Mouse (Mus musculus) gastrocnemius, postnatal 10 days (tissue): ENCODE measurements around the gene Ddx5. TPM values are rescaled to one million over a fixed set of nuclear protein-coding genes. Genes with fewer than 3 reads are reported as not detected.
A peak's percentile ranks its signal among the peaks of the same experiment; 100 is the strongest.
"Not testable (repeated sequence)": the region's sequence is repeated elsewhere in the genome, so short reads cannot be mapped to it uniquely, and the experiment has no call there.

Experiments
- DNase-seq: peaks from one replicate; pipeline ENCODE4 v3.0.0; 2021; ENCODE audit warnings: mixed read lengths
- total RNA-seq, 2 experiments: library from RNA; stranded (reverse); gene quantifications; 2 replicates each; pipeline ENCODE4 v1.2.3; 2021

Ddx5 gene
- total RNA-seq, 2 experiments from 2014 or later = 281 to 345 TPM

DNA sequence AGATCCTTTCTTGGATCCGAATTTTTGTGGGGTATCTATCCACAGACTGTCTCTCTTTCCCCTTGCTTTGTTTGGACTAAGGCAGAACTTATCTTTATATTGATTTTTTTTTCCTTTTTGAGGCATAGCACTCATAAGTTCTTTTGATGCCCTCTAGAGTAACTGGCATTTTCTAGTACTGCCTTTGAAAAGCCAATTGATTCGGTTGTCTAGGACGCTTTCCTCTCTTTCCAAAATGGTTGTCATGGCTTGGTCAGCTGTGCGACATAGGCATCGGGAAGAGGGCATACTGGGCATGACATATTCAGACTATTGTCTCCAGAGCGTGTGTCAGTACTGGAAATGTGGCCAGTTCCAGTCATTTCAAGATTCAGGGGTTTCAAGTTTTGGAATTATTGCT, 664 bp upstream of the Ddx5 start:
- no peak for DNase-seq

DNA sequence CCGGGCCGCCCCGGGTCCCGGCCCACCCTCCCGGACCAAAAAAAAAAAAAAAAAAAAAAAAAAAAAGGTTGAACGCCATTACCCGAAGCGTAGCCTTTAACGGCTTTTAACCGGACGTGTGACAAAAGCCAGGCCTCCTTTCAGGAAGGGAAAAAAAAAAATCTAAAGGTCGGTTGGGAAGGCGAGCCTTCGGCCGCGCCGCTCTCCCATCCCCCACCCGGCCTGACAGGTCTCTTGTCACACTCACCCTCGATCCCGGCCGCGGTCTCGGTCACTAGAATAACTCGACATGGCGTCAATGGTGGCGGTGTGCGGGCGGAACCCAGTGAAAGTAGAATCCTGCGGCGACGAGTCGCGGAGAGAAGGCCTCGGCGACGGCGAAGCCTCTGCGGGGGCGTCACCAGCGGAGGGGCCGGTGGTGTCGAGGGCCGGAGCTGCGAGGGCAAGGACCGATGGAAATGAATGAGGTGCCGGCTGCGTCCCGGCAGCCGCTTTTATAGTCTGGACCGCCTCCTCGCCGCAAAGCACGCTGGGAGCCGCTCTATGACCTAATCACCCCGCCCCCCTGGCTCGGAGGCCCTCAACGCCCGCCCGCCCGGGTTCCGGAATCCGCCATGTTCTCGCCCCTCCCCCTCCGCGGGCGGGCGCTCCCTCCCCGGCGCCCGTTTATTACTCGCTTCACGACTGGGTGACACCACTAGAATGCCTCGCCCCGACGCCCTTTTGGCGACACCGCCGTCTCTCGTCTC, 785 bp downstream of the Ddx5 start:
- DNase-seq = peak; percentile 100

DNA sequence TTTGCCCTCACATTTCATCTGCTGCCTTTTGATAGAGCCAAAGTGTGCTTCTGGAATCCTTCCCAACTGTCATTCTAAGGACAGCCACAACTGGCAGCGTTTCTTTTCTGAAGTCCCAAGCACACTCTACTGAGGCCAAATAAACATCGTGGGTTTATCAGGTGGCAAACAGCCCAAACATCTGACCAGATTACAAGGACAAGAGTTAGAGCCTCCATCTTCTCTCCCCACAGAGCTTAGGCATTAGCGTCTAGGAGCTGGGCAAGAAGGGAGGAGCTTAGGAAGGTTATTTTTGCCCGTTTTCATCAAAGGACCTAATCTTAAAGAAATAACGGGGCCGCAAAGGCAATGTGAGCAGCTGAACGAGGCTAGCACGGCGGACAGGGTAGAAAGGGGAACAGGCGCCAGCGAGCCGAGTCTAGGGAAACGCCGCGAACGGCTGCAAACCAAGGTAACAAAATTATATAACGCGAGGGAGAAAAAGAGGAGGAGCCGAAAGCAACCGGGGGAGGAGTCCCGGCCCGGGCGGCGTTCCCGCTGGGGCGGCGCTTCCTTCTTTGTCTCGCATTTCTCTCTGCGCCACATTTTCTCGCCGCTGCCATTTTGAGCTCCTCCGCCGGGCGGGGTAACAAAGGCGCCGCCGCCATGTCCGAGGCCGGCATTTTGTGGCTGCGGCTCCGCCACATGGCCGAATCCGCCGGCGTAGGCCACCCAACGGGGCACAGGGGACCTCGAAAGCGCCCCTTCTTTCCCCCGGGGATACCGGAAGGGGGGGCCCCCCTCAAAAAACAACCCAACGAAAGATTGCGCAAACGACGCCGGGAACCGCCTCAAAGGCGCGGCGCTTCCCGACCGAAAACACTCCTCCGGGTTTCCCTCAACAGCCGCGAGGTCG, 1.6 kb downstream of the Ddx5 start:
- DNase-seq = peak; percentile 96

DNA sequence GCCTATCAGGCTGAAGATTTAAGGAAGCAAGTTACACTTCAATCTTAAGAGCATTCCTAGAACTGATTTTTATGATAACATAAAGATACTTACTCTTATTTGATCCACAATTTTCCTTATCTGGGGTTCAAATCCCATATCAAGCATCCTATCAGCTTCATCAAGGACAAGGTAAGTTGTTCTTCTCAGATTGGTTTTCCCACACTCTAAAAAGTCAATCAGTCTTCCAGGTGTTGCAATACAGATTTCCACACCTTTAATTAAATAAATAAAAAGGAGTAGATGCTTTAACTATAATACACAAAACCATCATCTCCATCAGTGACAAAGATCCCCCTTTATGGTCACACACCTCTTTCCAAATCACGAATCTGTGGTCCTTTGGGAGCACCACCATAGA, 3.9 kb downstream of the Ddx5 start:
- DNase-seq = no peak

DNA sequence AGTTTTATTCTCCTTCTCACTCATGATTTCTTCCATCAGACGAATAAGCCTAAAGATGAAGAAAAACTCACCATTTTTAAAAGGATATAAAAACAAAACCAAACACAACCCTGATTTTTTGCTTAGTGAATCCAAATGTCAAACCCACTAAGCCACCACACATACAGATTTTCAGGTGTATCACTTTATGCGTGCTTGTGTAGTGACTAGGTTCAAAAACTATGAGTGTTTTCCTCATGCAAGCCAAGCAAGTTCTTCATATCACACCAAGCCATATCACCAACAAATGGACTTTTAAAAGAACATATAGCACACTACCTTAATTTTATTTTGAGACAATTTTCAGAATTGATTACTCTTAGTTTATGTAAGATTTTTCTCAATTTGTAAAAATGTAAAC, 4.5 kb downstream of the Ddx5 start:
- DNase-seq = no peak

DNA sequence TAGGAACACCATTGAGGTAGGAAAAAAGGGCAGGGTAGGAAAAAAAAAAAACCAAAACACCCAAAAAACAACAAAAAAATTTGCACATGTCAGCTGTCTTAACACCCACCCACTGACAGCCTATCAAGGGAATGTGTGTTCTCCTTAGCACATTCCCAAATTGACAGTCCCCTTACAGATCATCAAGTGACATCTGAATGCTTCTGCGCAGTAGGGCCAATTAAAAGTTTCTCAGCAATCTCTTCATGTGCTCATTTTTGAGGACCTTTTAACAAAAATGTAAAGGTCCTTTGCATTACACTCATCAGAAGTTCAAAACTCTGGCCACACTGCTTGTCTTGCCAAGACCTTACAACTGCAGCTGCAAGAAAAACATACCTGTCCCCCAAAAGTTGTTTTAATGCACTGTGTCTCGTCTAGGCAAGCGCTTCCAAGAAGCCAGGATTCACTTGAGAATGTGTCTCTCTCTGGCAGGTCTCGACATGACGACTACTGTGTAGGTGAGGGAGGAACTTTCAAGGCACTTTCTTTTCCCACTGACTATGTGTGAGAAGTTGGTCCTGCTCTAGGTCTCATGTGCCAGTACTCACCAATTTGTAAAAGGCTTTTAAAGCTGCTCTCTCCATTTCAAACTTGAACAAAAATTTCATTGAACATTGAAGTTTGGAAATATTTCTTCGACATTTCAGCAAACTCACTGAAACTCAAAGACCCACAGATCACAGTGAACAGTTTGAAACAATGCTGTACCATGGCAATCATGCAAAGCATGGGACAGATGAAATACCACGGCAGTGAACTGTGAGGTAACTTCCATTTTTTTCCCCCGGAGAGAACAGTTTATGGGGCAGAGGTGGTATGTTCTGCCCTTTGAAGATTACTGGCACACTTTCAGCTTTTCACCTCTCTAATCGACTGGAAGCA, 5.9 kb downstream of the Ddx5 start:
- DNase-seq = no peak

DNA sequence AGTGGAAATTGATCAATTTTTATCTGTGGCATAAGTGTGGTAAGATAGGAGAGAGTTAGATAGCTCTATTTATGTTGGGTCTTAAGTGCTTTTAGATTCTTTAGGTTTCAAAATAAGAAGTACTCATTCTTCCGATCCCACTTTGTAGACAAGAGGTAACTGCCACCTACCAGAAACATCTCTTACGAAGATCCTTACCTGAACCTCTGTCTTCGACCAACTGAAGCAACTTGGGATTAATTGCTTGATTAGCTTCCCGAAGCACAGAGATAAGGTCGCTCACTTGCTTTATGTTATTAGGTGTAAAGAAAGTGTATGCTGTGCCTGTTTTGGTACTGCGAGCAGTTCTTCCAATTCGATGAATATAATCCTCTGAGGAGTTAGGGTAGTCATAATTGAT, 6.7 kb downstream of the Ddx5 start:
- DNase-seq = not testable (repeated sequence)

DNA sequence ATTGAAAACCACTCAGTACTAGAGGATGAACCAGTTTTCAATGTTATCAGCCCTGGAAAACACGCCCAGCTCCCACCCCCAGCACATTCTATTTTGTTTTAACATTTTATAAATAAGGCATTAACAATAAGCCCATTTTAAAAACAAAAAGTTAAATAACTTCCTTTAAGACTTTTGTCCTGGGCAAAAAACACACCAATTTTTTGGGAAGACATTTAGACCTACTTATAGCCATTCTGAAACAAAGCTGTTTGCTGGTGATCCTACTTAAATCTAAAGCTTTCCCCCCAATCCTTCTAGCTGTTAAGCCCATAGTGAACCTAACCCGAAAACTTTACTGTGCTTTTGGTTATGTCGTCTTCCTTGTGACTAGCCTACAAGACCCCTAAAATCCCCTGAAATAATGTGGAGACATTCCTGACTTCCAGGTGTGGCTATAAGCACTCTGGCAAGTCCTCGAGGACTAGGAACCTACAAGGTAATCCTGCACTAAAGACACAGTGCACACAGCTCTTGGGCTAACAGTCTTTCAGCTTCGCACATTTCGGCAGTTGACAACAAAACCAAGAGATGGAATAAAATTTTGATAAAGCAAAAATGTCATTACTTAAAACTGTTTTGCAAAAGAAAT, 8.3 kb downstream of the Ddx5 start:
- DNase-seq = no peak

DNA sequence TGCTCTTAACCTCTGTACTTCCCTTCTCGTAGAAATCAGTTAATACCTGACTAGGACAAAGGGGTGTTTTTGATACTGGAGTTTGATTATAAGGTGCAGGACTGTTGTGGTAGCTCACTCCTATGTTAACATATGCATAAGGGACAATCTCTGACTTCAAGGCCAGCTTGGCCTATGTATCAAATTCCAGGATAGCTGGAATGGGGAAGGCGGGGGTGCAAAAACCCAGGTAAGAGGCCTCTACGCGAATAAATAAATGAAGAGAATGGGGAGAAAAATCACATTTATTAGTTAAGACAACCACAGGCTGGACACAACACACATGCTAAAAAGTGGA, 8.9 kb downstream of the Ddx5 start:
- DNase-seq = no peak

DNA sequence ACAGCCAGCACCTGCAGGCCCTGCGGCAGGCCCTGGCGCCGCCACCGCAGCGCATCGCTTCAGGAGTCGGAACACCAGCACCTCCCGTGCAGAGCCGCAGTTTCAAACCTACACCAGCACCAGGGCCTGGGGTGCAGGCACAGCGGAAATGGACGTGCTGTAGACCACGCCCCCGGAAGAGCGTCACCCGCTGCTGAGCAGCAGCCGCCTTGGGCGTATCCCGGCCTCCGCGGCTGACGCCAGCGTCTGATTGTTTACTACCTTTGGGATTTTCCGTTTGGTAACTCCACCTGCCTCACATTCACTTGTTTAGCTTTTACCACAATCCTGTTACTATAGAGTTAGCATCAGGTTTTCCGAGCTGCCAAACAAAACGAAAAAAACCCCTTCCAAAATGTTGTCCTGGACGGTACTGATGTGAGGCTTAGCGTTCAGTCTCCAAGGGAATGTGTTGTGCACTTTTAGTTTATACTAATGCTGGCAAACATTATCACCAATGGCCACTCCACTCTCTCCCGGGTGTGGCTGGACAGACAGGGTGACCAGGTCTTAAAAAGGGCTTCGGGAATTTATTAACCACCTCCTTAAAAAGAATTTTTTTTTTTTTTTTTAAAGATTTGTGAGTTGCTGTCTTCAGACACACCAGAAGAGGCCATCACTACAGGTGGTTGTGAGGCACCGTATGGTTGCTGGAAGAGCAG, 9.4 kb downstream of the Ddx5 start, which contains the start of gene Polg2:
Gene Polg2, minus strand, starts transcription at position 150 of the 701 bp plus-strand sequence.
- peak; percentile 88 for DNase-seq

DNA sequence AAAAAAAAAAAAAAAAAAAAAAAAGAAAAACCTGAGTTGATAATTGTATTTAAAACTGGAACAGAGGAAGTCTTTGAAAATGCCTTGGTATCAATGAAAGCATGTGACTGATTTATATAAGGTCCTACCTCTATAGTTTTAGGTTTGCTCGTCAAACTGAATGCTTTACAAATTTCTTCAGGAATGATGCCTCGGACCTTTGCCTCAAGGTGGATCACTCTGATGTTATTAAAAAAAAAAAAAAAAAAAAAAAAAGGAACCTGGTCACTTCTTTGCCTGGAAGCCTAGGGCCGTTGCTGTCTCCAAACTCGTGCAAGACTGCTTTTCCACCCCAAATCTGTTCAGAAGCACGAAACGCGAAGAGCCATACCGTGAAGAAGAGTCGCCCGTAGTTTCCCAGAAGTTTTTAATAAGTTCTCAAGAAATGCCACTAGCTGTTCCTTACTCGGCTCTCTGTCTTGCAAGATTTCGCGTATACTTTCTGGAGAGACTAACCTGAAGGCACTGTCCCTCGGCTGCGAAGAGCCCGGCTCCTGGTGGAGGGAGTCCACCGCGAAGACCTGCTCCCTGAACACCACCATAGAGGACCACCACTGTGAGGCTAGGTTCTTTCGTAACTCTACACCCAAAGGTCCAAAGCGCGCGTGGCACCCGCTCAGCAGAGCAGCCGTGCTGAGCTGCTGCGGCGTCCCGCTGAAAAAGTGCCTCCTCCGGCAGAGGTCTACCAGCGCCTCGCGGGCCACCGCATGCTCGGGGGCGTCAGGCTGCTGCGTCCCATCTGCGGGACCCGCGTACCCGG, 10.2 kb downstream of the Ddx5 start:
- DNase-seq = no peak

DNA sequence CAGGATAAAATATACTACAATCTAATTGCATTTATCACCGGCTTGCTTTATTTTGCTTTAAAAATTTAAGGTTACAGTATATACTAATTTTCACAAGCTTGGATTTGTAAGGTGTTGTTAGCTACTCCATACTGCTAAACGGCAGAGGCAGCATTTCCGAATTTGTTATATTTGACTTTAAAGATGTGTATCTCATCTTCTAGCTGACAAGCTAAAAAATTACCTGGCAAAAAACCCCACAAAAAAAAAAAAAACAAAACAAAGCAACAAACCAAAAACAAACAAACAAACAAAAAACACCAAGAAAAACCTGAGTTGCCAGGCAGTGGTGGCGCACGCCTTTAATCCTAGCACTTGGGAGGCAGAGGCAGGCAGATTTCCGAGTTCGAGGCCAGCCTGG, 10.9 kb downstream of the Ddx5 start:
- DNase-seq = no peak

DNA sequence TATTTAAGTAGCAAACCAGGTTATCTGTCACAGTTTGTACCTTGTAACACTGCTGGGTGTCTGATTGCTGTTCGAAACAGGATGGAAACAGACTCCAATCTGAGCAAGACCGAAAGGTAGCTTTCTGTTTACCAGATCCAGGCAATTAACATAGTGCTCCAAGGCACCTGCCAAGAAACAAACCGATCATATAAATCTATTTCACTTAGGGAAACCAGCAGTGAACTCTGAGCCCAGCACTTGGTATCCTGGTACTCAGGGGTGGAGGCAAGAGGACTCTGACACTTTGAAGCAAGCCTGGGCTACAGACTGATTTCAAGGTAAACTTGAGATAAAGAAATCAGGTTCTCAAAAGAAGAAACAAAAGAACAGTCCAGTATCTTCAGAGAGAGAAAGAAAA, 11.6 kb downstream of the Ddx5 start:
- DNase-seq = no peak

DNA sequence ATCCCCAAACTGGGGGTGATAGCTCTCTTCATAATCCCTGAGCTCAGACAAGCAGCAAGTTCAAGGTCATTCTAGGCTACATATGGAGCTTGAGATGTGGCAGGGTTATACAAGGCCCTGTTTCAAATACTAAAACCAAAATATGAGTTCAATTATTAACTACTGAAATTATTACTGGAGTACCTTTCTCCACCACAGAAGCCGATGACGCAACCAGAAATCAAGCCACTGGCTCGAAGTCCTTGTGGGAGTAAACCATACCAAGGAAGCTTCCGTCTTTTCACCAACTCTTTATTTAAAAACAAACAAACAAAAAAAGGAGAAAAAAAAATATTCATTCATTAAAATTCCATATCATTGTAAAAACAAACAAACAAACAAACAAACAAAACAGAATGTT, 12.0 kb downstream of the Ddx5 start:
- no peak for DNase-seq

DNA sequence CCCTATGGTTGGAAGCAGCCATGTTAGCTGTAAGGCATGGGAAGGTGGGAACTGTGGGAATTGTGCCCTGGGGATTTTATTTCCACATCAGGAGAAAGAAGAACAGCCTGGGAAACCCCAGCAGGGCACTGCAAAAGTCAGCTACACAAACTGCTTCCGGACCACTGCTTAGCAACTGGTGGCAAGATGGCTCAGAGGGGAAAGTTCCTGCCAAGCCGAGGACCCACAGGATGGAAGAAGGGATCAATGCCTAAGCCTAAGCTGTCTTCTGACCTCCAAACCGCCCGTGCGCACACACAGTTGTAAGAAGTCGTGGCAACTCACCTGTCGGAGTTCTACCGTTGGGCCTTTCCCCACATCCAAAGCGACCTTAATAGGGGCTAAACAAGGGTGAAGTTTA, 15.9 kb downstream of the Ddx5 start:
- DNase-seq = no peak

DNA sequence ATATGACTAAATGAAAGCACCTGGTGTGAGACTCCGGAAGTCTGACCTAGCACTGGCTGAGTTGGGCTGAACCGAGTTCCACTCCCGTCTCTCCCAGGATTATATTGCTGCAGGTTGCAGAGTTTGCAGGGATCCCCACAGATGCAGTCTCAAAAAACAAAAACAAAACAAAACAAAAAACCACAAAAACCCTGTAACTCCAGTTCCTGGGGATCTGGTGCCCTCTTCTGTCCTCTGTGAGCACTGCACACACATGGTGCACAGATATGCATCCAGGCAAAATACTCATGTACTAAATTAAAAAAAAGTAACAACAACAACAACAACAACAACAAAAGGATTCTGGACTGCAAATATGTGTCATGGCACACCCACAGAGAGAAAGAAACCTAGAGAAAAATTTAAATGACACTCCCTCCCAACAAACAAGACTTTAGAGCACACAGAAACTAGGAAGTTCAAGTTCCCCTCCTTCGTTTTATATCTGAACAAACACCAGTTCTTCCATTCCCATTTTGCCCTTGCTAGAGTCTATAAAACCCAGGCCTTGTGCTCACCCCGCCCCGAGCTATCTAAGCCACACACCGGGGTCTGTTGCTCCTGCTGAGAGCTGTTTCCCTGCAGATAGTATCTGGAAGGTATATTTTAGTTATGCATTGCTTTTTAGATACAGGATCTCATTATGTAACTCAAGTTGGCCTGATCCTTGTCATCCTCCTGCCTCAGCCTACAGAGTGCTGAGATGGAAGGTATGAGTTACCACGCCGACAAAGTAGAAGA, 18.6 kb downstream of the Ddx5 start:
- DNase-seq = no peak

DNA sequence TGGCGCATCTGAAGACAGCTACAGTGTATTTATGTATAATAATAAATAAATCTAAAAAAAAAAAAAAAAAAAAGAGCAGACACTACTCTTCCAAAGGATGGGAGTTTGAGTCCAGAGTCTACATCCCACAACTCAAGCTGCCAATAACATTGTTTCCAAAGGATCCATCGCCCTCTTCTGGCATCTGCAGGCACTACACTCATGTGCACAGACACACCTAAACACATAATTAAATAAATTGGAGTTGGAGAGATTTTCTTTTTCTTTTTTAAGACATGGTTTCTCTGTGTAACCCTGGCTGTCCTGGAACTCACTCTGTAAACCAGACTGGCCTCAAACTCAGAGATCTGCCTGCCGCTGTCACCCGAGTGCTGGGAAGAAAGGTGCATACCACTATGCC, 21.5 kb downstream of the Ddx5 start:
- no peak for DNase-seq

DNA sequence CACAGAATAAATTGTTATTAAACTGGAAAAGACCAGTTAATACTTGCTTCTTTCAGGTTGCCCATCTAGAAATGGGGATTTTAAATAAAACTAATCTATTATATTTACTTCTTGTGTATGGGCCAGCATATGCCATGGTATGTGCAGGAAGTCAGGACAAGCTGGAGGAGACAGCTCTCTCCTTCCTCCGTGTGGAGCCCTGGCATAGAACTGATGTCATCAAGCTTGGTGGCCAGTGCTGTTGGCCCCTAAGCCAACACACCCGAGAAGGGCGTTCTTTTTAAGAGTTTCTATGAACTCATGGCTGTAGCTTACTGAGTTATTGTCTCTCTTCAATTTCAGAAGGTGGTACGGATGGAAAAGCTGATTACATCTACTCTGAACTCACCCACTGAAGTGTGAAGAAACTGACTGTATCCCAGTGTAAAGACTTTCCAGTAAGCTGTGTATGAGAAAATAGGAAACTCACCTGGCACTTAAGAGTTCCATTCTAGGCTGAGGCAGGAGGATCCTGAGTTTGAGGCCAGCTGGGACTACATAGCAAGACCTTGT, 22.3 kb downstream of the Ddx5 start:
- DNase-seq = no peak

DNA sequence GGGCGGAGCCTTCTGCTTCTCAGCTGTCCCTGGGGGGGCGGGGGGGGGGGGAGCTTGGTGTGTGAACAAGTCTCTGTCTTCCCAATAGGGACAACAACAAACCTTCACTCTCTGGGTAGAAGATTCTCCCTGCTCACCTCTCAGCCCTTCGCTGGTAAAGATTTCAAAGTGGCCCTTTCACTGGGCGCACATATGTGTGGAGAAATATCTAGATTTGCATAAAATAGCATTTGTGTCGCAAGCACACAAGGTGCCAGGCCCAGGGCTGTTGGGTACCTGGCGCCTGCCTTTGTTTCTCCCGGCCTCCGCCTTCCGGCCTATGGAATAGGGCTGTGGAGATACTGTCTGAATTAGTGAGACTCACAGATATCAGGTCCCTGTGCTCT, 26.2 kb downstream of the Ddx5 start:
- DNase-seq = no peak
